Mouse (Mus musculus) layer of hippocampus, adult 8-10 months (tissue): ENCODE data around the gene Fam171a1. TPM values are rescaled to one million over a fixed set of nuclear protein-coding genes. Genes with fewer than 3 reads are reported as not detected.
"Not testable (repeated sequence)": the region's sequence is repeated elsewhere in the genome, so short reads cannot be mapped to it uniquely, and the experiment has no call there.

Experiments
- DNase-seq, 2 experiments: peaks; one replicate each; pipeline ENCODE4 v3.0.0; 2022; ENCODE audit warnings: low spot score in 2 of 2
- total RNA-seq, 4 experiments: library from RNA; stranded (reverse); gene quantifications; 2 replicates each; pipeline ENCODE4 v1.2.4; 2022

Fam171a1 gene
- total RNA-seq = 10 to 100 TPM; 69.5 to 76.2 (median 72.9) TPM

- DNase-seq = no peak
These were observed at the start of gene Fam171a1 for GRCm38 (mm10) chr2:3113866-3114265. Gene Fam171a1, plus strand, starts transcription at chr2:3114224.

- DNase-seq = no peak
These were observed 44.9 kb upstream of the Fam171a1 start for GRCm38 (mm10) chr2:3069140-3069539.

- DNase-seq = not testable (repeated sequence)
These were observed 25.7 kb upstream of the Fam171a1 start for GRCm38 (mm10) chr2:3088361-3088760.

- no peak for DNase-seq
These were observed 24.8 kb upstream of the Fam171a1 start for GRCm38 (mm10) chr2:3089274-3089673.

GRCm38 (mm10) chr2:3096101-3096500, 17.9 kb upstream of the Fam171a1 start:
- no peak for DNase-seq

- no peak for DNase-seq
These were observed 14.1 kb upstream of the Fam171a1 start for GRCm38 (mm10) chr2:3099971-3100370.

- no peak for DNase-seq
These were observed 12.6 kb upstream of the Fam171a1 start for GRCm38 (mm10) chr2:3101292-3101957.

GRCm38 (mm10) chr2:3102360-3102759, 11.7 kb upstream of the Fam171a1 start:
- no peak for DNase-seq

- no peak for DNase-seq
These were observed 6.6 kb upstream of the Fam171a1 start for GRCm38 (mm10) chr2:3107471-3107870.

- no peak for DNase-seq
These were observed 5.6 kb upstream of the Fam171a1 start for GRCm38 (mm10) chr2:3108431-3108830.

GRCm38 (mm10) chr2:3108834-3109233, 5.2 kb upstream of the Fam171a1 start:
- DNase-seq = no peak

- DNase-seq = no peak
These were observed 3.8 kb downstream of the Fam171a1 start for GRCm38 (mm10) chr2:3117855-3118202.

GRCm38 (mm10) chr2:3118203-3118941, 4.3 kb downstream of the Fam171a1 start:
- peak; percentile 69 to 88 for DNase-seq

- no peak for DNase-seq
These were observed 4.9 kb downstream of the Fam171a1 start for GRCm38 (mm10) chr2:3118969-3119368.

GRCm38 (mm10) chr2:3119371-3119935, 5.4 kb downstream of the Fam171a1 start:
- DNase-seq = no peak

GRCm38 (mm10) chr2:3122571-3122970, 8.5 kb downstream of the Fam171a1 start:
- no peak for DNase-seq

GRCm38 (mm10) chr2:3127256-3127883, 13.3 kb downstream of the Fam171a1 start:
- DNase-seq = no peak

- no peak for DNase-seq
These were observed 14.4 kb downstream of the Fam171a1 start for GRCm38 (mm10) chr2:3128344-3128871.

GRCm38 (mm10) chr2:3128910-3129309, 14.9 kb downstream of the Fam171a1 start:
- DNase-seq = no peak

- no peak for DNase-seq
These were observed 18.4 kb downstream of the Fam171a1 start for GRCm38 (mm10) chr2:3132473-3132872.

GRCm38 (mm10) chr2:3134580-3135296, 20.7 kb downstream of the Fam171a1 start:
- DNase-seq = no peak
